Mouse (Mus musculus): ENCODE data around the gene Pecam1. TPM values are rescaled to one million over a fixed set of nuclear protein-coding genes. Genes with fewer than 3 reads are reported as not detected.
"Not testable (repeated sequence)": the region's sequence is repeated elsewhere in the genome, so short reads cannot be mapped to it uniquely, and the experiment has no call there.

The Pecam1 gene
- 10 to 100 TPM; 27.3 to 35.3 TPM for total RNA-seq (2021)
- long read RNA-seq, experiment 1, partial matches to known transcripts, result 1 of 12 reads
- long read RNA-seq, experiment 1, other reads (novel, unspliced or antisense), result 5 of 12 reads
- long read RNA-seq, experiment 2, transcript Pecam1-204 (16 exons, 3,441 nt), result major isoform, 5 of 16 reads
- long read RNA-seq, experiment 2, partial matches to known transcripts, result 0 of 16 reads
- long read RNA-seq, experiment 2, other reads (novel, unspliced or antisense), result 7 of 16 reads

DNA sequence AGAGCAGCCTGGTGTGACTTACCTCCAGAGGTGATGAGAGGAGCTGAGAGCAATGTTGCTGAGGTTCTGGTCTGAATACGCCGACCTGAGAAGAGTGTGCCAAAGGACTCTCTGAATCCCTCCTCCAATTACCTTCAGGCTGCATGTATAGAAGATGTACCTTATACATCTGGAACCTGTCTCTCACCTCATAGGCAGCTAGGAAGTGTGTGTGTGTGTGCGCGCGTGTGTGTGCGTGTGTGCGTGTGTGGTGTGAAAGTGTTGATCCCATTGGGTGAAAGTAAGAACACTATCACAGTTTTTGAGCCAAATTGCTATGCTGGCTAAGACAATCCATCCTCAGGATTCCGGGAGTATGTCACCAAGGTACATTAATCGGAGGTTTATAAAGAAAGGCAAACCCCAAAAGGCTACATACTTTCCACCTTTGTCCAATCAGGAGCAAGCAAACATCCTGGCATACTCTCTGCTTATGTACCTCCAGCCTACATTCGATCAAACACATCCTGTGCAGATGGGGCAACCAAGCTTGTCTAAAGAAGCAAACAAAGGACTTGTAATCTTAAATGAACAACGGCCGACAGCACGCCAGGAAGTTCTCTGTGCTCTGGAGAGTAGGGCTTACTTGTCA lies at the start of gene Pecam1:
Gene Pecam1 (minus strand): TSS at position 508 of the 631 bp plus-strand sequence.
- no peak for DNase-seq (ENCODE audit: low spot score)

DNA sequence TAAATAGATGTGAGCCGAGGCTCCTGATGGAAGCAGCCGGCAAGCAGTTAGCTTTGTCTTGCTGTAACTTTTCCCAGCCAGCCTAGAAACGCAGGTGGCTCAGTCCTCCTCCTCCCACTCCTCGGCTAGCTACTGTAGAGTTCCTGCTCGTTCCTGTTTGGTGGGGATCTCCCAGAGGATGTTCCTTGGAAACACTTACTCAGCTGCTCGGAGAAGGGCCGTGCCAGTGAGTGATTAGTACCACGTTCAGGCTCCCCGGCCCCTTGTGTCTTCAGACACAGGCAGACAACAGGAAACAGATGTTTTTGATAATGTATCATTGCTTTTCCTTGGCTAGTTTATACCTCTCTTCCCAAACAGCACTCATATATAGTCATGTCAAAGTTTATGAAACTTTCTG lies 45.3 kb upstream of the Pecam1 start:
- no peak for DNase-seq (ENCODE audit: low spot score)

DNA sequence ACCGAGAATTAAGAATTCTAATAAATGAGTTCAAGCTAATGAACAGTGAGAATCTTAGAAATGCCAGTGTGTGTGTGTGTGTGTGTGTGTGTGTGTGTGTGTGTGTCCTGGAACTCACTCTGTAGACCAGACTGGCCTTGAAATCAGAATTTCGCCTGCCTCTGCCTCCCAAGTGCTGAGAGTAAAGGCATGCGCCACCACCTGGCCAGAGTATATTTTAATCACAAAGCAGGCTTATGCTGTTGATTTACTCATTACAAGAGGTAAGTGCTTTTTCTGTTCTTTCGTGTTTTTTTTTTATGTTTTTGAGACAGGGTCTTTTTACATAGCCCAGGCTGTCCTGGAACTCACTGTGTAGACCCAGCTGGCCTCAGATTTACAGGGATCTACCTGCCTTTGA lies 43.4 kb upstream of the Pecam1 start:
- no peak for DNase-seq (ENCODE audit: low spot score)

DNA sequence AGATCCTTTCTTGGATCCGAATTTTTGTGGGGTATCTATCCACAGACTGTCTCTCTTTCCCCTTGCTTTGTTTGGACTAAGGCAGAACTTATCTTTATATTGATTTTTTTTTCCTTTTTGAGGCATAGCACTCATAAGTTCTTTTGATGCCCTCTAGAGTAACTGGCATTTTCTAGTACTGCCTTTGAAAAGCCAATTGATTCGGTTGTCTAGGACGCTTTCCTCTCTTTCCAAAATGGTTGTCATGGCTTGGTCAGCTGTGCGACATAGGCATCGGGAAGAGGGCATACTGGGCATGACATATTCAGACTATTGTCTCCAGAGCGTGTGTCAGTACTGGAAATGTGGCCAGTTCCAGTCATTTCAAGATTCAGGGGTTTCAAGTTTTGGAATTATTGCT lies 39.2 kb upstream of the Pecam1 start:
- DNase-seq (ENCODE audit: low spot score), result no peak

DNA sequence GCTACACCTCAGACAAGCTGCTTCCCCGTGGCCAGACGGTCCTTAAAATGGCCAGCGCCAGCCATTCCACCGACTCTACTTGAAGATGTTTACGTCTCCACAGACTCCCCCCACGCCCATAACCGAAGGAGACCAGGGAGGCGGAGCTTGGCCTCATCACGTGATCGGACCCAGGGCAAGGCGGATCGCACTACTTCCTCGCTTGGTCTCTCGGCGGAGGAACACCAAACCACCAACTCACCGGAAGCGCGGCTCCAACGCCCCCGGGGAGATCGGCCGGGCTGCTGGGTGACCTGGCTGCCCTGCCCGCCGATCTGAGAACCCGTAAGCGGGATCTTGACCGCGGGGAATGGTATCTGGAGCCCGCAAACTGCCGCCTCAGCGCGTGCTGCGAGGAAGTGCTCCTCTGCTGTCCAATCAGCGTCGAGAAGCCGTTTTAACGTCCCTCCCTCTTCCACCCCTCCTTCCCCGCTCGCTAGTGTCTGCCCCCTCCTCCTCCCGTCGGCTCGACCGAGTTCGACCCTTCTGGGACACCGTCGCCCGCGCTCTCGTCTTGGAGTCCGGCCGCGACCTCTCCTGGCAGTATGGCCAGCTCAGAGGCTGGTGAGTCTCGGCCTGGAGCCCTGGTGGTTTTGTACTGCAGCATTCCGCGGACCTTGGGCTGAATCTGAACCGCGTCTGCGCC lies 38.5 kb upstream of the Pecam1 start, which contains the start of the genes Ddx5 and Cep95:
Gene Ddx5 (minus strand): TSS at position 411 of the 685 bp plus-strand sequence.
Gene Cep95 (plus strand): TSS at position 478 of the 685 bp plus-strand sequence.
- peak; percentile 98 for DNase-seq (ENCODE audit: low spot score)

DNA sequence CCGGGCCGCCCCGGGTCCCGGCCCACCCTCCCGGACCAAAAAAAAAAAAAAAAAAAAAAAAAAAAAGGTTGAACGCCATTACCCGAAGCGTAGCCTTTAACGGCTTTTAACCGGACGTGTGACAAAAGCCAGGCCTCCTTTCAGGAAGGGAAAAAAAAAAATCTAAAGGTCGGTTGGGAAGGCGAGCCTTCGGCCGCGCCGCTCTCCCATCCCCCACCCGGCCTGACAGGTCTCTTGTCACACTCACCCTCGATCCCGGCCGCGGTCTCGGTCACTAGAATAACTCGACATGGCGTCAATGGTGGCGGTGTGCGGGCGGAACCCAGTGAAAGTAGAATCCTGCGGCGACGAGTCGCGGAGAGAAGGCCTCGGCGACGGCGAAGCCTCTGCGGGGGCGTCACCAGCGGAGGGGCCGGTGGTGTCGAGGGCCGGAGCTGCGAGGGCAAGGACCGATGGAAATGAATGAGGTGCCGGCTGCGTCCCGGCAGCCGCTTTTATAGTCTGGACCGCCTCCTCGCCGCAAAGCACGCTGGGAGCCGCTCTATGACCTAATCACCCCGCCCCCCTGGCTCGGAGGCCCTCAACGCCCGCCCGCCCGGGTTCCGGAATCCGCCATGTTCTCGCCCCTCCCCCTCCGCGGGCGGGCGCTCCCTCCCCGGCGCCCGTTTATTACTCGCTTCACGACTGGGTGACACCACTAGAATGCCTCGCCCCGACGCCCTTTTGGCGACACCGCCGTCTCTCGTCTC lies 37.8 kb upstream of the Pecam1 start:
- DNase-seq (ENCODE audit: low spot score), result peak; percentile 98

DNA sequence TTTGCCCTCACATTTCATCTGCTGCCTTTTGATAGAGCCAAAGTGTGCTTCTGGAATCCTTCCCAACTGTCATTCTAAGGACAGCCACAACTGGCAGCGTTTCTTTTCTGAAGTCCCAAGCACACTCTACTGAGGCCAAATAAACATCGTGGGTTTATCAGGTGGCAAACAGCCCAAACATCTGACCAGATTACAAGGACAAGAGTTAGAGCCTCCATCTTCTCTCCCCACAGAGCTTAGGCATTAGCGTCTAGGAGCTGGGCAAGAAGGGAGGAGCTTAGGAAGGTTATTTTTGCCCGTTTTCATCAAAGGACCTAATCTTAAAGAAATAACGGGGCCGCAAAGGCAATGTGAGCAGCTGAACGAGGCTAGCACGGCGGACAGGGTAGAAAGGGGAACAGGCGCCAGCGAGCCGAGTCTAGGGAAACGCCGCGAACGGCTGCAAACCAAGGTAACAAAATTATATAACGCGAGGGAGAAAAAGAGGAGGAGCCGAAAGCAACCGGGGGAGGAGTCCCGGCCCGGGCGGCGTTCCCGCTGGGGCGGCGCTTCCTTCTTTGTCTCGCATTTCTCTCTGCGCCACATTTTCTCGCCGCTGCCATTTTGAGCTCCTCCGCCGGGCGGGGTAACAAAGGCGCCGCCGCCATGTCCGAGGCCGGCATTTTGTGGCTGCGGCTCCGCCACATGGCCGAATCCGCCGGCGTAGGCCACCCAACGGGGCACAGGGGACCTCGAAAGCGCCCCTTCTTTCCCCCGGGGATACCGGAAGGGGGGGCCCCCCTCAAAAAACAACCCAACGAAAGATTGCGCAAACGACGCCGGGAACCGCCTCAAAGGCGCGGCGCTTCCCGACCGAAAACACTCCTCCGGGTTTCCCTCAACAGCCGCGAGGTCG lies 37.0 kb upstream of the Pecam1 start:
- DNase-seq (ENCODE audit: low spot score), result peak; percentile 93

DNA sequence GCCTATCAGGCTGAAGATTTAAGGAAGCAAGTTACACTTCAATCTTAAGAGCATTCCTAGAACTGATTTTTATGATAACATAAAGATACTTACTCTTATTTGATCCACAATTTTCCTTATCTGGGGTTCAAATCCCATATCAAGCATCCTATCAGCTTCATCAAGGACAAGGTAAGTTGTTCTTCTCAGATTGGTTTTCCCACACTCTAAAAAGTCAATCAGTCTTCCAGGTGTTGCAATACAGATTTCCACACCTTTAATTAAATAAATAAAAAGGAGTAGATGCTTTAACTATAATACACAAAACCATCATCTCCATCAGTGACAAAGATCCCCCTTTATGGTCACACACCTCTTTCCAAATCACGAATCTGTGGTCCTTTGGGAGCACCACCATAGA lies 34.6 kb upstream of the Pecam1 start:
- DNase-seq (ENCODE audit: low spot score), result no peak

DNA sequence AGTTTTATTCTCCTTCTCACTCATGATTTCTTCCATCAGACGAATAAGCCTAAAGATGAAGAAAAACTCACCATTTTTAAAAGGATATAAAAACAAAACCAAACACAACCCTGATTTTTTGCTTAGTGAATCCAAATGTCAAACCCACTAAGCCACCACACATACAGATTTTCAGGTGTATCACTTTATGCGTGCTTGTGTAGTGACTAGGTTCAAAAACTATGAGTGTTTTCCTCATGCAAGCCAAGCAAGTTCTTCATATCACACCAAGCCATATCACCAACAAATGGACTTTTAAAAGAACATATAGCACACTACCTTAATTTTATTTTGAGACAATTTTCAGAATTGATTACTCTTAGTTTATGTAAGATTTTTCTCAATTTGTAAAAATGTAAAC lies 34.0 kb upstream of the Pecam1 start:
- DNase-seq (ENCODE audit: low spot score), result no peak

DNA sequence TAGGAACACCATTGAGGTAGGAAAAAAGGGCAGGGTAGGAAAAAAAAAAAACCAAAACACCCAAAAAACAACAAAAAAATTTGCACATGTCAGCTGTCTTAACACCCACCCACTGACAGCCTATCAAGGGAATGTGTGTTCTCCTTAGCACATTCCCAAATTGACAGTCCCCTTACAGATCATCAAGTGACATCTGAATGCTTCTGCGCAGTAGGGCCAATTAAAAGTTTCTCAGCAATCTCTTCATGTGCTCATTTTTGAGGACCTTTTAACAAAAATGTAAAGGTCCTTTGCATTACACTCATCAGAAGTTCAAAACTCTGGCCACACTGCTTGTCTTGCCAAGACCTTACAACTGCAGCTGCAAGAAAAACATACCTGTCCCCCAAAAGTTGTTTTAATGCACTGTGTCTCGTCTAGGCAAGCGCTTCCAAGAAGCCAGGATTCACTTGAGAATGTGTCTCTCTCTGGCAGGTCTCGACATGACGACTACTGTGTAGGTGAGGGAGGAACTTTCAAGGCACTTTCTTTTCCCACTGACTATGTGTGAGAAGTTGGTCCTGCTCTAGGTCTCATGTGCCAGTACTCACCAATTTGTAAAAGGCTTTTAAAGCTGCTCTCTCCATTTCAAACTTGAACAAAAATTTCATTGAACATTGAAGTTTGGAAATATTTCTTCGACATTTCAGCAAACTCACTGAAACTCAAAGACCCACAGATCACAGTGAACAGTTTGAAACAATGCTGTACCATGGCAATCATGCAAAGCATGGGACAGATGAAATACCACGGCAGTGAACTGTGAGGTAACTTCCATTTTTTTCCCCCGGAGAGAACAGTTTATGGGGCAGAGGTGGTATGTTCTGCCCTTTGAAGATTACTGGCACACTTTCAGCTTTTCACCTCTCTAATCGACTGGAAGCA lies 32.7 kb upstream of the Pecam1 start:
- no peak for DNase-seq (ENCODE audit: low spot score)

DNA sequence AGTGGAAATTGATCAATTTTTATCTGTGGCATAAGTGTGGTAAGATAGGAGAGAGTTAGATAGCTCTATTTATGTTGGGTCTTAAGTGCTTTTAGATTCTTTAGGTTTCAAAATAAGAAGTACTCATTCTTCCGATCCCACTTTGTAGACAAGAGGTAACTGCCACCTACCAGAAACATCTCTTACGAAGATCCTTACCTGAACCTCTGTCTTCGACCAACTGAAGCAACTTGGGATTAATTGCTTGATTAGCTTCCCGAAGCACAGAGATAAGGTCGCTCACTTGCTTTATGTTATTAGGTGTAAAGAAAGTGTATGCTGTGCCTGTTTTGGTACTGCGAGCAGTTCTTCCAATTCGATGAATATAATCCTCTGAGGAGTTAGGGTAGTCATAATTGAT lies 31.8 kb upstream of the Pecam1 start:
- not testable (repeated sequence) for DNase-seq (ENCODE audit: low spot score)

DNA sequence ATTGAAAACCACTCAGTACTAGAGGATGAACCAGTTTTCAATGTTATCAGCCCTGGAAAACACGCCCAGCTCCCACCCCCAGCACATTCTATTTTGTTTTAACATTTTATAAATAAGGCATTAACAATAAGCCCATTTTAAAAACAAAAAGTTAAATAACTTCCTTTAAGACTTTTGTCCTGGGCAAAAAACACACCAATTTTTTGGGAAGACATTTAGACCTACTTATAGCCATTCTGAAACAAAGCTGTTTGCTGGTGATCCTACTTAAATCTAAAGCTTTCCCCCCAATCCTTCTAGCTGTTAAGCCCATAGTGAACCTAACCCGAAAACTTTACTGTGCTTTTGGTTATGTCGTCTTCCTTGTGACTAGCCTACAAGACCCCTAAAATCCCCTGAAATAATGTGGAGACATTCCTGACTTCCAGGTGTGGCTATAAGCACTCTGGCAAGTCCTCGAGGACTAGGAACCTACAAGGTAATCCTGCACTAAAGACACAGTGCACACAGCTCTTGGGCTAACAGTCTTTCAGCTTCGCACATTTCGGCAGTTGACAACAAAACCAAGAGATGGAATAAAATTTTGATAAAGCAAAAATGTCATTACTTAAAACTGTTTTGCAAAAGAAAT lies 30.3 kb upstream of the Pecam1 start:
- no peak for DNase-seq (ENCODE audit: low spot score)

DNA sequence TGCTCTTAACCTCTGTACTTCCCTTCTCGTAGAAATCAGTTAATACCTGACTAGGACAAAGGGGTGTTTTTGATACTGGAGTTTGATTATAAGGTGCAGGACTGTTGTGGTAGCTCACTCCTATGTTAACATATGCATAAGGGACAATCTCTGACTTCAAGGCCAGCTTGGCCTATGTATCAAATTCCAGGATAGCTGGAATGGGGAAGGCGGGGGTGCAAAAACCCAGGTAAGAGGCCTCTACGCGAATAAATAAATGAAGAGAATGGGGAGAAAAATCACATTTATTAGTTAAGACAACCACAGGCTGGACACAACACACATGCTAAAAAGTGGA lies 29.6 kb upstream of the Pecam1 start:
- no peak for DNase-seq (ENCODE audit: low spot score)

DNA sequence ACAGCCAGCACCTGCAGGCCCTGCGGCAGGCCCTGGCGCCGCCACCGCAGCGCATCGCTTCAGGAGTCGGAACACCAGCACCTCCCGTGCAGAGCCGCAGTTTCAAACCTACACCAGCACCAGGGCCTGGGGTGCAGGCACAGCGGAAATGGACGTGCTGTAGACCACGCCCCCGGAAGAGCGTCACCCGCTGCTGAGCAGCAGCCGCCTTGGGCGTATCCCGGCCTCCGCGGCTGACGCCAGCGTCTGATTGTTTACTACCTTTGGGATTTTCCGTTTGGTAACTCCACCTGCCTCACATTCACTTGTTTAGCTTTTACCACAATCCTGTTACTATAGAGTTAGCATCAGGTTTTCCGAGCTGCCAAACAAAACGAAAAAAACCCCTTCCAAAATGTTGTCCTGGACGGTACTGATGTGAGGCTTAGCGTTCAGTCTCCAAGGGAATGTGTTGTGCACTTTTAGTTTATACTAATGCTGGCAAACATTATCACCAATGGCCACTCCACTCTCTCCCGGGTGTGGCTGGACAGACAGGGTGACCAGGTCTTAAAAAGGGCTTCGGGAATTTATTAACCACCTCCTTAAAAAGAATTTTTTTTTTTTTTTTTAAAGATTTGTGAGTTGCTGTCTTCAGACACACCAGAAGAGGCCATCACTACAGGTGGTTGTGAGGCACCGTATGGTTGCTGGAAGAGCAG lies 29.1 kb upstream of the Pecam1 start, which contains the start of gene Polg2:
Gene Polg2 (minus strand): TSS at position 150 of the 701 bp plus-strand sequence.
- DNase-seq (ENCODE audit: low spot score), result peak; percentile 89

DNA sequence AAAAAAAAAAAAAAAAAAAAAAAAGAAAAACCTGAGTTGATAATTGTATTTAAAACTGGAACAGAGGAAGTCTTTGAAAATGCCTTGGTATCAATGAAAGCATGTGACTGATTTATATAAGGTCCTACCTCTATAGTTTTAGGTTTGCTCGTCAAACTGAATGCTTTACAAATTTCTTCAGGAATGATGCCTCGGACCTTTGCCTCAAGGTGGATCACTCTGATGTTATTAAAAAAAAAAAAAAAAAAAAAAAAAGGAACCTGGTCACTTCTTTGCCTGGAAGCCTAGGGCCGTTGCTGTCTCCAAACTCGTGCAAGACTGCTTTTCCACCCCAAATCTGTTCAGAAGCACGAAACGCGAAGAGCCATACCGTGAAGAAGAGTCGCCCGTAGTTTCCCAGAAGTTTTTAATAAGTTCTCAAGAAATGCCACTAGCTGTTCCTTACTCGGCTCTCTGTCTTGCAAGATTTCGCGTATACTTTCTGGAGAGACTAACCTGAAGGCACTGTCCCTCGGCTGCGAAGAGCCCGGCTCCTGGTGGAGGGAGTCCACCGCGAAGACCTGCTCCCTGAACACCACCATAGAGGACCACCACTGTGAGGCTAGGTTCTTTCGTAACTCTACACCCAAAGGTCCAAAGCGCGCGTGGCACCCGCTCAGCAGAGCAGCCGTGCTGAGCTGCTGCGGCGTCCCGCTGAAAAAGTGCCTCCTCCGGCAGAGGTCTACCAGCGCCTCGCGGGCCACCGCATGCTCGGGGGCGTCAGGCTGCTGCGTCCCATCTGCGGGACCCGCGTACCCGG lies 28.4 kb upstream of the Pecam1 start:
- DNase-seq (ENCODE audit: low spot score), result no peak

DNA sequence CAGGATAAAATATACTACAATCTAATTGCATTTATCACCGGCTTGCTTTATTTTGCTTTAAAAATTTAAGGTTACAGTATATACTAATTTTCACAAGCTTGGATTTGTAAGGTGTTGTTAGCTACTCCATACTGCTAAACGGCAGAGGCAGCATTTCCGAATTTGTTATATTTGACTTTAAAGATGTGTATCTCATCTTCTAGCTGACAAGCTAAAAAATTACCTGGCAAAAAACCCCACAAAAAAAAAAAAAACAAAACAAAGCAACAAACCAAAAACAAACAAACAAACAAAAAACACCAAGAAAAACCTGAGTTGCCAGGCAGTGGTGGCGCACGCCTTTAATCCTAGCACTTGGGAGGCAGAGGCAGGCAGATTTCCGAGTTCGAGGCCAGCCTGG lies 27.7 kb upstream of the Pecam1 start:
- no peak for DNase-seq (ENCODE audit: low spot score)

DNA sequence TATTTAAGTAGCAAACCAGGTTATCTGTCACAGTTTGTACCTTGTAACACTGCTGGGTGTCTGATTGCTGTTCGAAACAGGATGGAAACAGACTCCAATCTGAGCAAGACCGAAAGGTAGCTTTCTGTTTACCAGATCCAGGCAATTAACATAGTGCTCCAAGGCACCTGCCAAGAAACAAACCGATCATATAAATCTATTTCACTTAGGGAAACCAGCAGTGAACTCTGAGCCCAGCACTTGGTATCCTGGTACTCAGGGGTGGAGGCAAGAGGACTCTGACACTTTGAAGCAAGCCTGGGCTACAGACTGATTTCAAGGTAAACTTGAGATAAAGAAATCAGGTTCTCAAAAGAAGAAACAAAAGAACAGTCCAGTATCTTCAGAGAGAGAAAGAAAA lies 27.0 kb upstream of the Pecam1 start:
- DNase-seq (ENCODE audit: low spot score), result no peak

DNA sequence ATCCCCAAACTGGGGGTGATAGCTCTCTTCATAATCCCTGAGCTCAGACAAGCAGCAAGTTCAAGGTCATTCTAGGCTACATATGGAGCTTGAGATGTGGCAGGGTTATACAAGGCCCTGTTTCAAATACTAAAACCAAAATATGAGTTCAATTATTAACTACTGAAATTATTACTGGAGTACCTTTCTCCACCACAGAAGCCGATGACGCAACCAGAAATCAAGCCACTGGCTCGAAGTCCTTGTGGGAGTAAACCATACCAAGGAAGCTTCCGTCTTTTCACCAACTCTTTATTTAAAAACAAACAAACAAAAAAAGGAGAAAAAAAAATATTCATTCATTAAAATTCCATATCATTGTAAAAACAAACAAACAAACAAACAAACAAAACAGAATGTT lies 26.5 kb upstream of the Pecam1 start:
- DNase-seq (ENCODE audit: low spot score), result no peak

Measured in gastrocnemius, adult 18-20 months (tissue).